Mouse (Mus musculus) hematopoietic stem cell, adult 5-6 weeks (primary cell): ENCODE data around the gene Osbpl7. TPM values are rescaled to one million over a fixed set of nuclear protein-coding genes. Genes with fewer than 3 reads are reported as not detected.

Source experiments
- ATAC-seq, 2 experiments: fragments of 125-278 bp in 1 of 2; replicated peaks in 1 of 2; 2 replicates each; pipeline ENCODE4 v1.8.0; 2016 to 2017; ENCODE audit warnings: inconsistent platforms in 2 of 2, mild to moderate bottlenecking in 2 of 2, moderate number of reproducible peaks in 2 of 2, low read depth in 1 of 2, moderate TSS enrichment in 1 of 2; ENCODE audit not compliant: low FRiP score in 2 of 2, poor library complexity in 2 of 2, severe bottlenecking in 2 of 2, insufficient read depth in 1 of 2, low TSS enrichment in 1 of 2
- total RNA-seq: library from RNA; stranded (forward); fragments of 172-1452, 232-1000 nt; gene quantifications from 2 replicates; pipeline ENCODE4 v1.2.3, GENCODE M21; 2017

Gene Osbpl7
- 13.3 and 13.4 TPM in 2 replicates for total RNA-seq

- peak; percentile 85 to 93 for ATAC-seq
These were observed at the start of gene Osbpl7 for GRCm38 (mm10) chr11:97050216-97050943. TSS of gene Osbpl7 (plus strand) at chr11:97050628.

GRCm38 (mm10) chr11:97003170-97003569 is 47.3 kb upstream of the Osbpl7 start:
- peak; percentile 37 to 44; a peak in 2 of 4 replicates for ATAC-seq

- ATAC-seq = no peak
These were observed 43.2 kb upstream of the Osbpl7 start for GRCm38 (mm10) chr11:97007093-97007794.

- no peak for ATAC-seq
These were observed 41.1 kb upstream of the Osbpl7 start for GRCm38 (mm10) chr11:97009198-97009790.

- no peak for ATAC-seq
These were observed 37.2 kb upstream of the Osbpl7 start, which contains the start of gene Sp6 for GRCm38 (mm10) chr11:97013121-97013670. TSS of gene Sp6 (plus strand) at chr11:97013394.

GRCm38 (mm10) chr11:97017696-97018582 is 32.5 kb upstream of the Osbpl7 start:
- no peak for ATAC-seq

GRCm38 (mm10) chr11:97018583-97019344 is 31.7 kb upstream of the Osbpl7 start:
- ATAC-seq = no peak

GRCm38 (mm10) chr11:97019345-97019708 is 31.1 kb upstream of the Osbpl7 start:
- no peak for ATAC-seq

- no peak for ATAC-seq
These were observed 29.2 kb upstream of the Osbpl7 start for GRCm38 (mm10) chr11:97021121-97021765.

GRCm38 (mm10) chr11:97021873-97022484 is 28.4 kb upstream of the Osbpl7 start:
- ATAC-seq = peak; percentile 52 to 58; a peak in 3 of 4 replicates

- no peak for ATAC-seq
These were observed 25.5 kb upstream of the Osbpl7 start for GRCm38 (mm10) chr11:97024977-97025376.

- peak; percentile 82 to 85 for ATAC-seq
These were observed 24.6 kb upstream of the Osbpl7 start for GRCm38 (mm10) chr11:97025721-97026344.

GRCm38 (mm10) chr11:97029686-97030417 is 20.6 kb upstream of the Osbpl7 start, which contains the start of gene Scrn2:
TSS of gene Scrn2 (plus strand) at chr11:97029938.
- peak; percentile 82 to 85 for ATAC-seq

- no peak for ATAC-seq
These were observed 20.0 kb upstream of the Osbpl7 start for GRCm38 (mm10) chr11:97030426-97030825.

- no peak for ATAC-seq
These were observed 18.5 kb upstream of the Osbpl7 start for GRCm38 (mm10) chr11:97031977-97032376.
